Mouse (Mus musculus): ENCODE data around the gene Sim1. TPM values are rescaled to one million over a fixed set of nuclear protein-coding genes. Genes with fewer than 3 reads are reported as not detected.
A peak's percentile ranks its signal among the peaks of the same experiment; 100 is the strongest.

Sim1 gene
- polyA plus RNA-seq, 1 experiment from 2014 or later, result not detected

DNA sequence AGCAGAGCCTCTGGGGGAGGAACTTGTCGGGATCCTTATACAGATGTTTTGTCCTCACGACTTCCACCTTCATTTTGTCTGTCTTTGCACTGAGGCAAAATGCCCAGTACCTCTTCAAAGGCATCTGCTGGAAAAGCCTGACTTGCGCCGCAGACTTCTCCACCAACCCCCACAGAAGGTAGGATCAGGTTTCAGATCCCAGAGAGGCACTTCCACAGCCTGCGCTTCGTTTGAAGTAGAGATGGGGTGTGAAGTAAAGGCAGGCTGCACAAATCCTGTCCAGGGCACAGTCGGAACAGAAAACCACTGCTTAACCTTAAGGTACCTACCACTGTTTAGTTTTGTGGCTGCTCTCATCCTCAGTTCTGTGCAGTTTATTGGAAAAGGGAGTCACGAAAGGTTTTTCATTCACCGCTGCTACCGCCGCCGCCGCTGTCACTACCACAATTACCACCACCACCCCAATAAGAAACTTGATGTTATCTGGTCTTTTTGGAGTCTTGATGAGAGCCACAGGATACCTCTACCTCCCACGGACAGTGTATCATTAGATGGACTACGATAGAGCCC, 1.7 kb upstream of the Sim1 start:
- H3K27me3 ChIP-seq (ENCODE audit: control insufficient read depth, insufficient read depth, low read length), result peaks cover 31% of the 10 kb centered on the region
- H3K4me2 ChIP-seq (replicated peaks; ENCODE audit: low read depth, low read length), result no peak overlapping the region; the same call in 1 of the 2 replicates
- H3K27ac ChIP-seq (ENCODE audit: low read length), result no peak overlapping the region
- no peak for ATAC-seq (ENCODE audit: insufficient number of reproducible peaks, insufficient read depth, low FRiP score, low read depth)
- H3K36me3 ChIP-seq (ENCODE audit: control insufficient read depth, insufficient read depth, low read length), result no peaks in the 10 kb centered on the region
- no peak overlapping the region for H3K9ac ChIP-seq (replicated peaks; ENCODE audit: low read depth, low read length)
- WGBS, result 2% methylated on average over 15 of the region's 15 CpGs
- no peaks in the 10 kb centered on the region for H3K9me3 ChIP-seq (ENCODE audit: control insufficient read depth, low read depth, low read length)
- no peak overlapping the region for H3K4me3 ChIP-seq (ENCODE audit: low read depth, low read length)
- H3K4me1 ChIP-seq (ENCODE audit: control insufficient read depth, insufficient read depth, low read length), result peaks cover 4% of the 10 kb centered on the region; the same call in 1 of the 2 replicates

- no peak overlapping the region for H3K9ac ChIP-seq (replicated peaks; ENCODE audit: low read depth, low read length)
- no peak overlapping the region for H3K27ac ChIP-seq (ENCODE audit: low read length)
- no peaks in the 10 kb centered on the region for H3K36me3 ChIP-seq (ENCODE audit: control insufficient read depth, insufficient read depth, low read length)
- WGBS, result 3% methylated on average over 10 of the region's 10 CpGs
- H3K9me3 ChIP-seq (ENCODE audit: control insufficient read depth, low read depth, low read length), result no peaks in the 10 kb centered on the region
- no peak overlapping the region for H3K4me2 ChIP-seq (replicated peaks; ENCODE audit: low read depth, low read length)
- no peak for ATAC-seq (ENCODE audit: insufficient number of reproducible peaks, insufficient read depth, low FRiP score, low read depth)
- peaks cover 4% of the 10 kb centered on the region; the same call in 1 of the 2 replicates for H3K4me1 ChIP-seq (ENCODE audit: control insufficient read depth, insufficient read depth, low read length)
- H3K27me3 ChIP-seq (ENCODE audit: control insufficient read depth, insufficient read depth, low read length), result peaks cover 31% of the 10 kb centered on the region
- H3K4me3 ChIP-seq (ENCODE audit: low read depth, low read length), result 0 out of 2 replicates have a peak overlapping the region, but pooled peaks have one; percentile 38
These were observed 1.0 kb upstream of the Sim1 start for GRCm38 (mm10) chr10:50893546-50893945.

GRCm38 (mm10) chr10:50895091-50895790, 687 bp downstream of the Sim1 start:
- Histone ChIP-seq H3K27me3 (ENCODE audit: control insufficient read depth, insufficient read depth, low read length) (peaks cover 32% of the 10 kb centered on the region), H3K27ac (ENCODE audit: low read length) (no peak overlapping the region), H3K4me2 (replicated peaks; ENCODE audit: low read depth, low read length) (peak overlapping the region; percentile 64), H3K4me3 (ENCODE audit: low read depth, low read length) (peak overlapping the region; percentile 38), H3K36me3 (ENCODE audit: control insufficient read depth, insufficient read depth, low read length) (no peaks in the 10 kb centered on the region), H3K9me3 (ENCODE audit: control insufficient read depth, low read depth, low read length) (no peaks in the 10 kb centered on the region), H3K4me1 (ENCODE audit: control insufficient read depth, insufficient read depth, low read length) (peaks cover 4% of the 10 kb centered on the region; the same call in 1 of the 2 replicates), H3K9ac (replicated peaks; ENCODE audit: low read depth, low read length) (no peak overlapping the region)
- ATAC-seq (ENCODE audit: insufficient number of reproducible peaks, insufficient read depth, low FRiP score, low read depth), result 0 out of 2 replicates have a peak, but pooled peaks have one; percentile 16
- WGBS, result under 1% methylated on average over 44 of the region's 44 CpGs

DNA sequence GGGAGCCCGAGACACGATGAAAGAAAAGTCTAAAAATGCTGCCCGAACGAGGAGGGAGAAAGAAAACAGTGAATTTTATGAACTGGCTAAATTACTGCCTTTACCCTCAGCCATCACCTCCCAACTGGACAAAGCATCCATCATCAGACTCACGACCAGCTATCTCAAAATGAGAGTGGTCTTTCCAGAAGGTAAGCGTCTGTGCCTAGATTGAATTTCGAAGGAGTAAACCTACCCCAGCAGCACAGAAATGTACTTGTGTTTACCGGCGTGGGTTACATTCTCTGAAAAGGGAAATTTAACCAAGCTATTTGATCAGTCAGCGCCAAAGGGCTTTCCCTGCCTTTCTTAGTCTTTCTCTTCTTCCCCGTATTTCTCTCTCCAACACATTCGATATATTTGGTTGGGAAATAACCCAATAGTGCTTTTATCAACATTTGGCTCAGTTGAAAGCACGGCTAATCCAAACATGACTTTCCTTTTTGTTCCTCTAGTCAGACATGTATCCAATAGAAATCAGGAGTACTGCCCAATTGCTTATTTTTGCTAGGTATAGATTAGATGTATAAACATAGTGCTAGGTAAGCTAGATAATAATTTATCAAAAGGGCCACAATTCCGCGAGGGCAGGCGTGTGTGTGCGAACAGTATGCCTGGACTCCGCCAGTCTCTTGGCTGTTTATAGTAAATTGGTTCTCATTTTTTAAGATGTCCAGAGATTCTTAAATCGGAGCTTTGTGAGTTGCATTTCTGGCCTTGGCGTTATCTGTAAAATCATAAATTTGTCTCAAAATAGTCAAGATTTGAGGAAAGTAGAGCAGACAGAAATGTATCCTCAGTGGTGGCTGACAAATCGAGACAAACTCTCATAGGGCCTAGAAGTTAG, 1.6 kb downstream of the Sim1 start:
- H3K4me2 ChIP-seq (replicated peaks; ENCODE audit: low read depth, low read length), result no peak overlapping the region

DNA sequence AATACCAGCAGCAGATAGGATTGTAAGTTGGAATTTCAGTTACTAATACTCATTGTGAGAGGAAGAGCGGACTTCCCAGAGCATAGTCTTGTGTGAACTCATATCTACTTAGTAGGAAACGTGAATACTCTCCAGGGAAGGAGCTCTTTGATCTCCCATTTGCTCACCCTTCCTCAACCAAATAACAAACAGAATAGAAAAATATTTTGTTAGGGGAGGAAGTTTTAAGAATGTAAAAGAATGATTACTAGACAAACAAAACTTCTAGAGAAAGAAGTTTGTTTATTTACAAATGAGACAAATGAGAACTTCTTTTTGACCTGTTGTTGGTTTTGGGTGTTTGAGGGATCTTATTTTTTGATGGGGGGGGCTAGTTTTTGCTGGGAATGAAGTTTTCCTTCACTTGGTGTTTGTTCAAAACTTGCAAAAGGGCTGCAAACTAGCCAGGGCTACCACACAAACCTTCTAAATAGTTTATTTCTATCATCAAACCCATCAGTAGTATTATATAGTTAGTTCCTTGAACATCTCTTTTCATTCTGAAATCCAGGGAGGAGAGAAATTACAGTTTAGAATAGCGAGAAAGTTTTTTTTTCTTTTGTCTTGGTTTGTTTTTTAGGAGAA, 2.3 kb downstream of the Sim1 start:
- no peaks in the 10 kb centered on the region for H3K9me3 ChIP-seq (ENCODE audit: control insufficient read depth, low read depth, low read length)
- H3K4me3 ChIP-seq (ENCODE audit: low read depth, low read length), result no peak overlapping the region; the same call in 1 of the 2 replicates
- no peaks in the 10 kb centered on the region for H3K36me3 ChIP-seq (ENCODE audit: control insufficient read depth, insufficient read depth, low read length)
- peaks cover 4% of the 10 kb centered on the region; the same call in 1 of the 2 replicates for H3K4me1 ChIP-seq (ENCODE audit: control insufficient read depth, insufficient read depth, low read length)
- WGBS, result 16% methylated on average over 3 of the region's 3 CpGs
- no peak overlapping the region for H3K9ac ChIP-seq (replicated peaks; ENCODE audit: low read depth, low read length)
- ATAC-seq (ENCODE audit: insufficient number of reproducible peaks, insufficient read depth, low FRiP score, low read depth), result no peak
- no peak overlapping the region for H3K27ac ChIP-seq (ENCODE audit: low read length)
- no peak overlapping the region for H3K4me2 ChIP-seq (replicated peaks; ENCODE audit: low read depth, low read length)
- peaks cover 35% of the 10 kb centered on the region for H3K27me3 ChIP-seq (ENCODE audit: control insufficient read depth, insufficient read depth, low read length)

More for the DNA sequence above, 1.6 kb downstream of the Sim1 start:
- WGBS, result 5% methylated on average over 21 of the region's 21 CpGs
- peak overlapping the region; percentile 38; the same call in 1 of the 2 replicates for H3K4me3 ChIP-seq (ENCODE audit: low read depth, low read length)
- H3K4me1 ChIP-seq (ENCODE audit: control insufficient read depth, insufficient read depth, low read length), result peaks cover 4% of the 10 kb centered on the region; the same call in 1 of the 2 replicates
- ATAC-seq (ENCODE audit: insufficient number of reproducible peaks, insufficient read depth, low FRiP score, low read depth), result no peak
- H3K9ac ChIP-seq (replicated peaks; ENCODE audit: low read depth, low read length), result no peak overlapping the region
- no peaks in the 10 kb centered on the region for H3K36me3 ChIP-seq (ENCODE audit: control insufficient read depth, insufficient read depth, low read length)
- no peaks in the 10 kb centered on the region for H3K9me3 ChIP-seq (ENCODE audit: control insufficient read depth, low read depth, low read length)
- peaks cover 35% of the 10 kb centered on the region for H3K27me3 ChIP-seq (ENCODE audit: control insufficient read depth, insufficient read depth, low read length)
- no peak overlapping the region for H3K27ac ChIP-seq (ENCODE audit: low read length)

- H3K4me1 ChIP-seq (ENCODE audit: control insufficient read depth, insufficient read depth, low read length), result peaks cover 4% of the 10 kb centered on the region; the same call in 1 of the 2 replicates
- no peaks in the 10 kb centered on the region for H3K9me3 ChIP-seq (ENCODE audit: control insufficient read depth, low read depth, low read length)
- H3K4me3 ChIP-seq (ENCODE audit: low read depth, low read length), result no peak overlapping the region
- ATAC-seq (ENCODE audit: insufficient number of reproducible peaks, insufficient read depth, low FRiP score, low read depth), result no peak
- no peak overlapping the region for H3K27ac ChIP-seq (ENCODE audit: low read length)
- no peaks in the 10 kb centered on the region for H3K36me3 ChIP-seq (ENCODE audit: control insufficient read depth, insufficient read depth, low read length)
- H3K4me2 ChIP-seq (replicated peaks; ENCODE audit: low read depth, low read length), result no peak overlapping the region
- 3% methylated on average over 32 of the region's 32 CpGs for WGBS
- no peak overlapping the region for H3K9ac ChIP-seq (replicated peaks; ENCODE audit: low read depth, low read length)
- peaks cover 26% of the 10 kb centered on the region for H3K27me3 ChIP-seq (ENCODE audit: control insufficient read depth, insufficient read depth, low read length)
These were observed 3.2 kb downstream of the Sim1 start for GRCm38 (mm10) chr10:50897530-50898471.

DNA sequence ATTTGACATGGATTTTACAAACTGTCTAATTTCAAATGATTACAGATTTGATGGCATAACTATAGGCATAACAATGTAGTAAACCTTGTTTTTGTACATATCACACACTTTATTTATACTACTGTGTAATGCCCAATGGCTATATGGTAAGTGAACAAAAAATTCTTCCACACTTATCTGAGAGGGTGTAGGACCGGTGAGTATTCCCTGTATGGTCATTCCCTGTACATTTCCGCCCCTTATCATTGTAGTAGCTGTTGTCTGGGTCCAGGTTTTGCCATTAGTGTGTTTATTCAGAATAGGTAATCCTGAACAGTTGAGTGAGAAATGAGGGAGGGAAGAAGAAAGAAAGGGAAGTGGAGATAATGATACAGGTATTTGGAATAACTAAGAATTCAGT, 4.1 kb downstream of the Sim1 start:
- Histone ChIP-seq H3K4me1 (ENCODE audit: control insufficient read depth, insufficient read depth, low read length) (peaks cover 4% of the 10 kb centered on the region; the same call in 1 of the 2 replicates), H3K4me2 (replicated peaks; ENCODE audit: low read depth, low read length) (no peak overlapping the region), H3K9me3 (ENCODE audit: control insufficient read depth, low read depth, low read length) (no peaks in the 10 kb centered on the region), H3K27me3 (ENCODE audit: control insufficient read depth, insufficient read depth, low read length) (peaks cover 25% of the 10 kb centered on the region), H3K4me3 (ENCODE audit: low read depth, low read length) (no peak overlapping the region), H3K27ac (ENCODE audit: low read length) (no peak overlapping the region), H3K9ac (replicated peaks; ENCODE audit: low read depth, low read length) (no peak overlapping the region), H3K36me3 (ENCODE audit: control insufficient read depth, insufficient read depth, low read length) (no peaks in the 10 kb centered on the region)
- WGBS, result 24% methylated on average over 2 of the region's 2 CpGs
- no peak for ATAC-seq (ENCODE audit: insufficient number of reproducible peaks, insufficient read depth, low FRiP score, low read depth)
